Mouse (Mus musculus): ENCODE measurements around the gene Chil3.
"Not testable (repeated sequence)": the region's sequence is repeated elsewhere in the genome, so short reads cannot be mapped to it uniquely, and the experiment has no call there.

Gene Chil3

DNA sequence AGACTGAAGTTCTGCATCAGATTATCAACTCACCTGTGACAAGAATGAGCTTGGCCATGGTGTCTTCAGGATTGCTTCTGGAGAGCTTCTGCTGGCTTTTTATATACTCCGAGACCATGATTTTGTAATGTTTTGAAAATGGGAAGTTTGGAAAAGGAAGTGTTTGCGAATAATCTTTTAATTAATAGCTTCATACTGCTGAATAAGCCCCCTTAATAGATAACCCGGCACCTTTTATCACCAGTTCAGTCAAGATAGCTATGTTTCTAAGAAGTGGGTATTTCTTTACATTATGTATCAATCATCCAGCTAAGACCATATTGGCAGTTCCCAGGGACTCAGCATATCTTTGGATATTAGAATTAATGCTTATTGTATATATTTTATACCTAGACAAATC lies at the start of gene Chil3:
TSS of gene Chil3 (minus strand) at position 101 of the 400 bp plus-strand sequence.
- DNase-seq (ENCODE audit: extremely low read depth, low read depth) = no peak

DNA sequence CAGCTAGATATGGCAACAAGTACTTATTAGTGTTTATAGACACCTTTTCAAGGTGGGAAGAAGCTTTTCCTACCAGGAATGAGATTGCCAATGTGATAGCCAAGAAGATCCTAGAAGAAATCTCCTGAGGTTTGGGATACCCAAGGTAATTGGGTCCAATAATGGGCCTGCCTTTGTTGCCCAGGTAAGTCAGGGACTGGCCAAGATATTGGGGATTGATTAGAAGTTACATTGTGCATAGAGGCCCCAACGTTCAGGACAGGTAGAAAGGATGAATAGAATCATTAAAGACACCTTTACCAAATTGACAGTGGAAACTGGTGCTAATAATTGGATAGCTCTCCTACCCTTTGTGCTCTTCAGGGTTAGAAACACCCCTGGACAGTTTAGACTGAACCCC lies 30.7 kb upstream of the Chil3 start:
- DNase-seq (ENCODE audit: extremely low read depth, low read depth) = not testable (repeated sequence)

DNA sequence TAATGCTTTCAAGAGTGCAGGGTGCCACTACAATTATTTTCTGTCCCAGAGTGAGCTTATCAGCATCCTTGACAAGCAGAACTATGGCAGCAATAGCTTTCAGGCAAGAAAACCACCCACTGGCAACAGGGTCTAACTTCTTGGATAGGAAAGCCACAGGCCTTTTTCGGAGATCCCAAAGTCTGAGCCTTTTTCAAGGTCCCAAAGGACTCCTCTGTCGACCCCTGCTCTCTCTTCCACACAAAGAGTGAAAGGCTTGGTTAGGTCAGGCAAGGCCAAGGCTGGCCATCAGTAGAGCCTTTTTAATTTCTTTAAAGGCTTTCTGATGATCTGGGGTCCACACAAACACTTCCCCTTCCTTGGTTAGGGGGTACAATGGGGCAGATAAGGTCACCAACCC lies 29.9 kb upstream of the Chil3 start:
- DNase-seq (ENCODE audit: extremely low read depth, low read depth) = not testable (repeated sequence)

GRCm38 (mm10) chr3:106196276-106196675 lies 28.9 kb upstream of the Chil3 start:
- DNase-seq (ENCODE audit: extremely low read depth, low read depth) = no peak

DNA sequence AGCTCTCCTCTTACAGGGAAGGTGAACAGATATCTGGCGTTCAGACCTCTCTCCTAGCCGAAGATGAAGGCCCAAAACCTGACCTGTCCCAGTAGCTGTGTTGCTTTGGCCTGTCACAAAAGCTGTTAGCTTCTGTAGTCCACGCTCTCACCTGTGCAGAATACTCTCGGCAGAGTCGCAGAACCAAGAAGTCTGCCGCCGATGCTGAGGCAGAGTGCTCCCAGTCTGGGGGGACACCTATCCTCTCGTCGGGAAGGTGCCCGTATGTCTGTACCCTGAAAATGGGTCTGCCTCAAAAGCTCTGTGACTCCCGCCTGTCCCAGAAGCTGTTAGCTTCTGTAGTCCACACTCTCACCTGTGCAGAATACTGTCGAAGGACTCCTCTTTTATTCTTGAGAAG lies 28.1 kb upstream of the Chil3 start:
- DNase-seq (ENCODE audit: extremely low read depth, low read depth) = no peak

DNA sequence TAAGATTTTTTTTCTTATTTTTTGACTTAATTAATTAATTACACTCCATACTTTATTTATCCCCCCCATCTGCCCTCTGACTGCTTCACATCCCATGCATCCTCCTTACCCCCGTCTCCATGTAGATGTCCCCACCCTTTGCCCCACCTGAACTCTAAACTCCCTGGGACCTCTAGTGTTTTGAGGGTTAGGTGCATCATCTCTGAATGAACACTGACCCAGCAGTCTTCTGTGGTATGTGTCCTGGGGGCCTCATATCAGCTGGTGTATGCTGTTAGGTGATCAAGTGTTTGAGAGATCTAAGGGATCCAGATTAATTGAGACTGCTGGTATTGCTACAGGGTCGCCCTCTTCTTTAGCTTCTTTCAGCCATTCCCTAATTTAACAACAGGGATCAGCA lies 20.6 kb upstream of the Chil3 start:
- no peak for DNase-seq (ENCODE audit: extremely low read depth, low read depth)

GRCm38 (mm10) chr3:106177509-106178189 lies 10.3 kb upstream of the Chil3 start:
- DNase-seq (ENCODE audit: extremely low read depth, low read depth) = no peak

- not testable (repeated sequence) for DNase-seq (ENCODE audit: extremely low read depth, low read depth)
Observed at GRCm38 (mm10) chr3:106174971-106175370, 7.6 kb upstream of the Chil3 start.

- DNase-seq (ENCODE audit: extremely low read depth, low read depth) = not testable (repeated sequence)
Observed at GRCm38 (mm10) chr3:106172506-106172905, 5.1 kb upstream of the Chil3 start.

DNA sequence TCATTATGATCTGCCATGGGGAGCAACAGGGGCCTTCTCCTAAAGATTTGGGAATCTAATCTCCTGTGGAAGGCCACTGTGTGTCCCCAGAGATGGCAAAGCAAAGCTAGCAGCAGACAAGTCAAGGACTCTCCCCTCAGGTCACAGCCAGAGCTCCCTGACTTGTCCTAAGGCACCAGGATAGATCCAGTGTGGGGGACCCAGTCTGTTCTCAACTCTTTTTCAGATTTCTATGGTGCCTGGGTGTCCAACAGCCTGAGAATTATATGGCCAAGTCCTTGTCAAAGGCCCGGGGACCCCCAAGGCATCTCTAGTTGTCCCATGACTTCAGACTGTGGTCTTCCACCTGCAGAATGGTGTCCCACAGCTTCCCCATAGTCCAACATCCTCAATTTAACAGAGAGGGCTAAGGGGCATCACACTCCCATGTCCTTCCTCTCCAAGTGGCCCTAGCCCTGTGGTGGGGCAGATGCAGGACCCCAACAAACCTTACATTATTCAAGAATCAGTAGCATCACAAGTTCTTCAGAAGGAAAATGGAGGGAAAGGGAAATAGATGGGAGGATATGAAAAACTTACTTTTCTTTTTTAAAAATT lies 3.9 kb upstream of the Chil3 start:
- no peak for DNase-seq (ENCODE audit: extremely low read depth, low read depth)

- no peak for DNase-seq (ENCODE audit: extremely low read depth, low read depth)
Observed at GRCm38 (mm10) chr3:106170522-106171053, 3.2 kb upstream of the Chil3 start.

- no peak for DNase-seq (ENCODE audit: extremely low read depth, low read depth)
Observed at GRCm38 (mm10) chr3:106154413-106154812, 13.0 kb downstream of the Chil3 start.

DNA sequence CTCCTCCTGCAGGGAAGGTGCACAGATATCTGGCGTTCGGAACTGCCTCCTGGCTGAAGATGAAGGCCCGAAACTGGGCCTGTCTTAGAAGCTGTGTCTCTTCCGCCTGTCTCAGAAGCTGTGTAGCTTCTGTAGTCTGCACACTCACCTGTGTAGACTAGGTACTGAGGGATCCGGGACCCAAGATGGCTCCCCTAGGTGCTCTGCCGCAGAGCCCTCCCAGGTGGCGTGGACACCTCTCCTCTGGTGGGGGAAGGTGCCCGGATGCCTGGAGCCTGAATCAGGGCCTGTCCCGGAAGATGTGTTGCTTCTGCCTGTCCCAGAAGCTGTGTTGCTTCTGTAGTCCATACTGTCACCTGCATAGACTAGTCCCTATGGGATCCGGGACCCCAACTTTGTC lies 23.3 kb downstream of the Chil3 start:
- no peak for DNase-seq (ENCODE audit: extremely low read depth, low read depth)

- no peak for DNase-seq (ENCODE audit: extremely low read depth, low read depth)
Observed at GRCm38 (mm10) chr3:106131690-106132089, 35.7 kb downstream of the Chil3 start.

- DNase-seq (ENCODE audit: extremely low read depth, low read depth) = no peak
Observed at GRCm38 (mm10) chr3:106128807-106129493, 38.4 kb downstream of the Chil3 start.

DNA sequence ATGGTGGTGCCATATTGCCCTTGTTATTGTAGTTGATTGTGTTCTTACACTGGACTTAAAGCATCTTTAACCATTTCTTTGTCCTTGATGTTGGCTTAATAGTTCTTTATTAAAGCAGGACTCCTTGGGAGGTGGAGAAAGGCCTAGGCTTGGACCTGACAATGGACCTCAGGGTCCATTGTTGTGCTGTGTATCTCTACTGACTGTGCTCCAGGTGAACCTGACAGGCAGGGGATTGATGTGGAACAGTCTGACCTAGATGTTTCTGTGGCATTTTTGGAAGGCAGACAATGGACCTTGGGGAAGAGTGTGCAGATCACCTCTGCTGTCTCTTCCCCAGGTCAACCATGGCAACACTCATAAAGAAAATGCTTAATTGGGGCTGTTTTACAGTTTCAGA lies 40.4 kb downstream of the Chil3 start:
- no peak for DNase-seq (ENCODE audit: extremely low read depth, low read depth)

GRCm38 (mm10) chr3:106112929-106113328 lies 54.4 kb downstream of the Chil3 start, which contains the start of gene Chia1:
Gene Chia1 (plus strand): TSS chr3:106113229.
- DNase-seq (ENCODE audit: extremely low read depth, low read depth) = no peak

All from MEL-GATA-1-ER (cell line).